Mouse (Mus musculus) CD4-positive naive resting alpha-beta T cell, adult 57 days (primary cell): ENCODE data around the gene Smg9. TPM values are rescaled to one million over a fixed set of nuclear protein-coding genes. Genes with fewer than 3 reads are reported as not detected.

Experiments used
- total RNA-seq: library from RNA; stranded (reverse); gene quantifications from one replicate; pipeline ENCODE4 v1.2.4, GENCODE M21; 2023

The Smg9 gene
- 135 TPM for total RNA-seq

GRCm38 (mm10) chr7:24399256-24400081 lies at the start of gene Smg9:
Smg9 (plus strand) TSS chr7:24399619.

GRCm38 (mm10) chr7:24369731-24370541 lies 29.5 kb upstream of the Smg9 start, which contains the start of gene Kcnn4:
Kcnn4 (plus strand) TSS chr7:24370263.

GRCm38 (mm10) chr7:24451855-24452311 lies 52.5 kb downstream of the Smg9 start, which contains the start of gene Irgc1:
Irgc1 (minus strand) TSS chr7:24452297.

GRCm38 (mm10) chr7:24462388-24463319 lies 63.2 kb downstream of the Smg9 start, which contains the start of gene Plaur:
Plaur (plus strand) TSS chr7:24462484.

Other genes with a start within 250 kb of the Smg9 start
- gene Zfp114, start 224.6 kb upstream of the Smg9 start, total RNA-seq, result not detected
- 0.77 TPM for gene Zfp111, start 188.2 kb upstream of the Smg9 start, total RNA-seq
- gene Zfp109, start 162.1 kb upstream of the Smg9 start, total RNA-seq, result 2.3 TPM
- gene Zfp108, start 144.8 kb upstream of the Smg9 start, total RNA-seq, result not detected
- gene Zfp93, start 129.2 kb upstream of the Smg9 start, total RNA-seq, result 0.98 TPM
- 11.3 TPM for gene Zfp61, start 98.4 kb upstream of the Smg9 start, total RNA-seq
- 5.2 TPM for gene Zfp94, start 83.0 kb upstream of the Smg9 start, total RNA-seq
- not detected for gene Tescl, start 65.7 kb upstream of the Smg9 start, total RNA-seq
- not detected for gene Lypd5, start 50.4 kb upstream of the Smg9 start, total RNA-seq
- gene Kcnn4, start 29.4 kb upstream of the Smg9 start, total RNA-seq, result 205 TPM
- gene Irgc1, start 52.7 kb downstream of the Smg9 start, total RNA-seq, result 4.3 TPM
- 204 TPM for gene Plaur, start 62.9 kb downstream of the Smg9 start, total RNA-seq
- gene Cadm4, start 82.4 kb downstream of the Smg9 start, total RNA-seq, result 0.44 TPM
- 1.4 TPM for gene Zfp428, start 107.4 kb downstream of the Smg9 start, total RNA-seq
- not detected for gene AC161166.1, start 112.8 kb downstream of the Smg9 start, total RNA-seq
- gene Irgq, start 131.1 kb downstream of the Smg9 start, total RNA-seq, result 12.2 TPM
- gene Pinlyp, start 146.5 kb downstream of the Smg9 start, total RNA-seq, result not detected
- gene Xrcc1, start 146.7 kb downstream of the Smg9 start, total RNA-seq, result 53.1 TPM
- gene Ethe1, start 187.9 kb downstream of the Smg9 start, total RNA-seq, result 6.9 TPM
- not detected for gene Zfp575, start 188.0 kb downstream of the Smg9 start, total RNA-seq
- 8.3 TPM for gene Phldb3, start 211.1 kb downstream of the Smg9 start, total RNA-seq
- gene Lypd3, start 236.9 kb downstream of the Smg9 start, total RNA-seq, result 0.35 TPM